Mouse (Mus musculus) embryonic facial prominence, embryonic 10.5 days (tissue): ENCODE measurements around the gene Car15. TPM values are rescaled to one million over a fixed set of nuclear protein-coding genes. Genes with fewer than 3 reads are reported as not detected.

Experiments
- DNase-seq: peaks from one replicate; pipeline ENCODE4 v3.0.0-alpha.2; 2017; ENCODE audit warnings: low spot score
- H3K27ac ChIP-seq: fragments of 300-500 bp; sonication (generic); replicated peaks from 2 replicates; pipeline ENCODE4 v1.5.1; 2016; ENCODE audit warnings: mild to moderate bottlenecking
- H3K27me3 ChIP-seq: fragments of 300-500 bp; sonication (generic); replicated peaks from 2 replicates; pipeline ENCODE4 v1.6.1; 2016; ENCODE audit warnings: low read depth, mild to moderate bottlenecking; ENCODE audit not compliant: poor library complexity, severe bottlenecking
- H3K36me3 ChIP-seq: fragments of 300-500 bp; sonication (generic); replicated peaks from 2 replicates; pipeline ENCODE4 v1.6.1; 2016; ENCODE audit warnings: mild to moderate bottlenecking, moderate library complexity
- H3K4me1 ChIP-seq: fragments of 300-500 bp; sonication (generic); 2 replicates; pipeline ENCODE4 v1.6.1; 2016
- H3K4me3 ChIP-seq: fragments of 300-500 bp; sonication (generic); 2 replicates; pipeline ENCODE4 v1.5.1; 2016; ENCODE audit warnings: mild to moderate bottlenecking, moderate library complexity
- H3K9me3 ChIP-seq: fragments of 300-500 bp; sonication (generic); 2 replicates; pipeline ENCODE4 v1.6.1; 2016; ENCODE audit warnings: mild to moderate bottlenecking
- WGBS: fragments of 180-500 bp; shearing (Covaris S2); methylation state at CpG from one replicate; pipeline ENCODE4 v1.1.7; 2016; 5-methylcytosine and 5-hydroxymethylcytosine counted together
- polyA plus RNA-seq: library from polyadenylated mRNA; unstranded; fragments of >200 nt; fragmentation: Nextera tagmentation; extraction: Ambion mirVana; gene quantifications from 2 replicates; pipeline ENCODE4 v1.2.1, GENCODE M21; 2016

Car15 gene
- polyA plus RNA-seq, 1 experiment from 2014 or later: 4.1 TPM

DNA sequence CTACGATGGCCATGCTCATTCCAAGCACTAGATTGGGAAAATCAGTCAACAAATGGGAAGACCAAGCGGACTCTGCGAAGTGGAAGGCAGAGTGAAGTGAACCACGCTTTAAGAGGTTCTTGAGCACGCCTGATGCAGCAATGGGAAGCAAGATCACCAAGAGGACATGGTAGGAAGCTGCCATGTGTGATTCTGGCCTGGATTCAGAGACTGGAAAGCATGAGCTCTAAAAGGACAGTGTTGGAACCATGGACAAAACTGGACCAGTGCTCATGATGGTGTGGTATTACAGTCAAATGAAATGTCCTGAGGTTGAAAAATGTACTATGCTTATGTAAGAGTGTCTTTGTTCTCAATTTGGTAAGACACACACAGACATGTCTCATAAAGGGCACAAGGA lies 13.2 kb upstream of the Car15 start:
- peaks cover 97% of the 10 kb centered on the region for H3K36me3 ChIP-seq
- no peak overlapping the region for H3K4me3 ChIP-seq
- H3K27ac ChIP-seq: no peak overlapping the region
- DNase-seq: no peak
- H3K27me3 ChIP-seq: no peaks in the 10 kb centered on the region
- no peaks in the 10 kb centered on the region for H3K4me1 ChIP-seq
- H3K9me3 ChIP-seq: no peaks in the 10 kb centered on the region
- 96% methylated on average over 5 of the region's 5 CpGs for whole genome bisulfite sequencing

DNA sequence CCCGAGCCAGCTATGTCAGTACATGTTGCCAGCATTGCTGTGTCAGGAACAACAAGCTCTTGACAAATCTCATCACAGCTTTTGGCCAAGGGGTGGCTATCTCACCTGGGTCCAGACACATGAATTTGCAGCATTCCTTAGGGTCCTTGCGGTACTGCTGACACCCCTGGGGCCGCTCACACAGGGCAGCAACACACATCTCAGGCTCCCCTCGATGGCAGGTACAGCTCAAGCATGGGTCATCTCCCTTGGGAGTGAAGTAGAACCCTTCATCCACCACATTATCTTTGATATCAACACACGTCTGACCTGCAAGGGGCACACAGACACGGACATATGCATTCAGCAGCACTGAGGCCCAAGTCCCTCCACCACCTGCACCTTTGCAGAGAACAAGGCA lies 11.3 kb upstream of the Car15 start:
- H3K9me3 ChIP-seq: no peaks in the 10 kb centered on the region
- H3K27me3 ChIP-seq: no peaks in the 10 kb centered on the region
- no peaks in the 10 kb centered on the region for H3K4me1 ChIP-seq
- H3K27ac ChIP-seq: no peak overlapping the region
- H3K36me3 ChIP-seq: peaks cover 98% of the 10 kb centered on the region
- no peak for DNase-seq
- no peak overlapping the region for H3K4me3 ChIP-seq
- 85% methylated on average over 6 of the region's 6 CpGs for whole genome bisulfite sequencing

DNA sequence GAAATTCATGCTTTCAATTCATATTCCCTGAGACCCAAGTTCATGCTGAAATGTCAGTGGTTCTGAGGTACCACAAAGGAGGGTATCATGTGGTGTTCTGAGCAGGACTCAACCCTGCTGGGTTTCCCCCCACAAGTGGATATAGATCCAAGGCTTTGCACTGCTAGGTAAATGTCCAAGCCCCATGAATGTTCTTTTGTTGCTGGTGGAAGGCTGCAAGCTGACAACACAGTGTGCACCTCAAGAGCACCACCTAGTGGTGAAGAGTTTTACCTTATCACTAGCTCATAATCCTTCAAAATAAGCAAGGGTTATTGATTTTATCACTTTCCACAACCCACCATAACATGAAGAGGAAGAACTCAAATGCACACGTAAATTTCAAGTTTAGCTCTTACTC lies 10.8 kb upstream of the Car15 start:
- H3K9me3 ChIP-seq: no peaks in the 10 kb centered on the region
- H3K27ac ChIP-seq: no peak overlapping the region
- no peaks in the 10 kb centered on the region for H3K4me1 ChIP-seq
- H3K36me3 ChIP-seq: peaks cover 98% of the 10 kb centered on the region
- no peaks in the 10 kb centered on the region for H3K27me3 ChIP-seq
- DNase-seq: no peak
- no peak overlapping the region for H3K4me3 ChIP-seq
- 31% methylated on average over 1 of the region's 1 CpGs for WGBS

DNA sequence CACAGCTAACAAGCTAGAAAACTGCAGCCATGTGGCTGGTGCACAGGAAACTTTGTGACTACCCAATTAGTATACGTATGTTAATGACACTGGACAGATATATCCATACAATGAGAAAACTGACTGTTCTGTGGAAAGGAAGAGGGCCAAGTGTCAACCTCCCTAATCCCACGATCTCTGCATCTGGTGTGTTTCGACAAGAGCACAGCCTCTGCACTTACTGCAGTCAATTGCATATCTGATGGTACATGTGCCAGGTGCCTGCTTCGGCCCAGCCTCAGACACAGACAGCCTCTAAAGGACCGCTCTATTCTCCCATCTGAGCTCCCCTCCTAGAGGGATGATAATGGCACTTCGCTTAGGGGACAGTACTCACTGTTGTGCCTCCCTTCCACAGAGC lies 10.3 kb upstream of the Car15 start:
- no peaks in the 10 kb centered on the region for H3K27me3 ChIP-seq
- H3K4me1 ChIP-seq: no peaks in the 10 kb centered on the region
- H3K4me3 ChIP-seq: no peak overlapping the region
- DNase-seq: no peak
- peaks cover 98% of the 10 kb centered on the region for H3K36me3 ChIP-seq
- WGBS: 94% methylated on average over 6 of the region's 6 CpGs
- H3K9me3 ChIP-seq: no peaks in the 10 kb centered on the region
- no peak overlapping the region for H3K27ac ChIP-seq

DNA sequence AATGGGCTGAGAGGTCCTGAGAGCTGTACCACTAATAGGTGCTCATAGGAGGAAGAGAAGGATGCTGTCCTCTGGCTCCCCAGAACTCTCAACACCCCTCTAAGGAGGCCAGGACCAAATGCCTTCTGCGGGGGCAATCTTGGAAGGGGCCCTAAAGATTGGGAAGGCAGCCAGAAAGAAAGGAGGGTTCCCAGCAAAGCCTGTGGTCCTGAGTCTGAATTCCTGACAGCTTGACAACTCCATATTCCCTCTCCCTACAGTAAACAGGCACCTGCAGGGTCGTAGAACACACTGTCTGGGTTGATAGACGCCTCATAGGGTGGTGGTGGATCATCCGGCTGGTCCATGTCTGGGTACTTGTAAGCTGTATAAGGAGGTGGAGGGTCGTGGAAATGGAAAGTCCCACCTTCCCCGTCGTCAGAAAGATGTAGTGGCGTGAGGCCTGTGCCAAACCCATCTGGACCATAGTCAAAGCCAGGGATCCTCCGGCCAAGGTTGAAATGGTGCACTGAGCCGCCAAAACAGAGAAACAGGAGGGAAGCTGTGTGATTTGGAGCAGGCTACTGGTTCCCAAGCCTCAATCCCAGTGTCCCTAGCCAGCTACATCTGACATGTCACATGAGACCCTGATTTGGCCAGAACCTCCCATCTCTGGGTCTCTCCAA lies 5.7 kb upstream of the Car15 start:
- Histone ChIP-seq H3K27ac (no peak overlapping the region), H3K9me3 (no peaks in the 10 kb centered on the region), H3K36me3 (peaks cover 95% of the 10 kb centered on the region), H3K4me1 (no peaks in the 10 kb centered on the region), H3K27me3 (no peaks in the 10 kb centered on the region), H3K4me3 (no peak overlapping the region)
- no peak for DNase-seq
- 92% methylated on average over 10 of the region's 10 CpGs for WGBS

DNA sequence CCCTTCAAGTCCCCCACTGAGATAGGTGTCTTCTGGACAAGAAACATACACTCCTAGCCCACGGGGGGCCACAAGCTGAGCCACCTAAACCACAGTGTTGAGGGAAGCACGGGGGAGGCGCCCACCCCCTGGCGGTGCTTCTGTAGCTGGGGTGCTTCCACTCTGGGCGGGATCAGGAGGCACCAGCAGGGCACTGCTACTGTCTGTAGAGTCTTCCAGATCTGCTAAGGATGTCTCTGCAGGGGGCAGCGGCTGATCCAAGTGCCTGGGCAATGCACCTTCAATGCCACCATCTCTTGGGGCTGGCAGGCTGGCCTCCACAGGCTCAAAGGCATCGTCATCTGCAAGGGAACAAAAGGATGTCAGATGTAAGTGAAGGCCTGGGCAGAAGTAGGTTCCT lies 4.3 kb upstream of the Car15 start:
- Histone ChIP-seq H3K9me3 (no peaks in the 10 kb centered on the region), H3K27me3 (peaks cover 8% of the 10 kb centered on the region), H3K36me3 (peaks cover 86% of the 10 kb centered on the region), H3K4me3 (no peak overlapping the region), H3K4me1 (no peaks in the 10 kb centered on the region), H3K27ac (no peak overlapping the region)
- WGBS: 94% methylated on average over 7 of the region's 7 CpGs
- no peak for DNase-seq

DNA sequence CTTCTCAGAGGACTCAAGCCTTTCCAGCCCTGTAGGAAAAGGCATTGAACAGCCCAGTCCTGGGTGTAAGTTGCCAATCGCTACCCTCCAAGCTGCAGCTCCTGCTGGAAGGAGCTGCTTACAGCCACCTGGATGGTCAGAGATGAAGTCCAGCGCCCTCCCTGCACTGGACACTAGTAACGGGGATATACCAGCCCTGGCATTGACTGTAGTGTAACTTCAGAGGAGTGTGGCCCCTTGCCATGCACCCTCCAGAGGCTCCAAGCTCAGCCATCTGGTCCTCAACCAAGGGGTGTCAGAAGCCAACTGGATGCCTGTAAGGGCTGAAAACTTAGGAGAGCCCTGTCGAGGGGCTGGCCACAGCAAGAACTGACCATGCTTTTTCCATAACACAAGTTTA lies 1.8 kb upstream of the Car15 start:
- peaks cover 33% of the 10 kb centered on the region for H3K27me3 ChIP-seq
- WGBS: 79% methylated on average over 4 of the region's 4 CpGs
- no peak for DNase-seq
- H3K9me3 ChIP-seq: no peaks in the 10 kb centered on the region
- H3K36me3 ChIP-seq: peaks cover 61% of the 10 kb centered on the region
- no peak overlapping the region for H3K27ac ChIP-seq
- H3K4me1 ChIP-seq: no peaks in the 10 kb centered on the region
- H3K4me3 ChIP-seq: no peak overlapping the region

DNA sequence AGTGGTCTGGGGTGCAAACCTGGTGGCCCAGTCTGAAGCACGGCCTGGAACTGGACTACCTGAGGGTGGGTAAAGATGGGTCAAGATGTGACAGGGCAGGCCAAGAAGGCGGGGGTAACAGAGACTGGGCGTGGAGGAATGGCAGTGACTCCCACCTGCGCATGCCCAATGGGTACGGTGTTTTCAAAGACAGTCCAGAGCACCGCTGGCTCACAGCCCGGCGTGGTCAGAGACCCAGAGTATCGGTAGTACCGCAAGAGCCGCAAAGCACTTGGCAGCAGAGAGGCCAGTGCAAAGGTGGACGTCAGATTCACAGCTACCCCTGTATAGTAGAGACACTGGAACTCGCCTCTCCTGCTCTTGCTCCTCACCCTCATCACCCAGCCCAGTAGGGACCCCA lies 2.7 kb downstream of the Car15 start:
- Histone ChIP-seq H3K27ac (no peak overlapping the region), H3K9me3 (no peaks in the 10 kb centered on the region), H3K4me1 (peaks cover 23% of the 10 kb centered on the region), H3K4me3 (no peak overlapping the region), H3K27me3 (peaks cover 78% of the 10 kb centered on the region), H3K36me3 (peaks cover 16% of the 10 kb centered on the region)
- no peak for DNase-seq
- WGBS: 45% methylated on average over 13 of the region's 13 CpGs

DNA sequence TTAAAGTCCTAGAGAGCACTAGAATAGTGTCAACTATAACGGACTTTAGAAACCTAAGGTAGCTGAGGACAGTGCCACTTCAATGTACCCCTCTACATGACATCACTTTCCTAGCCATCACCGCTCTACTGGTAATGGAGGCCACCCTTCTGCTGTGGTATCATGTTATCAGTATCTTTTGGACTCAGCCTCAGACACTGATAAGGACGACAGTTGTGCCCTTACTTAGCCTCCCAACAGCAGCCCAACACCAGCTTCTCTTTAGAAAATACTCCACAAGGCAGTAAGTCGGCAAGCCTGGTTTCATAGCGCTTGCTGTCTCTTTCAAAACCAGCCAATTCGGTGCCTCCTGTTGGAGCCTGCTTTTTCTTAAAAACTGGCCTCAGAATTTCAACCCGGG lies 3.6 kb downstream of the Car15 start:
- Histone ChIP-seq H3K27me3 (peaks cover 87% of the 10 kb centered on the region), H3K4me1 (peaks cover 23% of the 10 kb centered on the region), H3K36me3 (peaks cover 7% of the 10 kb centered on the region; the same call in 1 of the 2 replicates), H3K9me3 (no peaks in the 10 kb centered on the region), H3K27ac (no peak overlapping the region), H3K4me3 (peak overlapping the region; percentile 62)
- no peak for DNase-seq
- 53% methylated on average over 7 of the region's 7 CpGs for WGBS

DNA sequence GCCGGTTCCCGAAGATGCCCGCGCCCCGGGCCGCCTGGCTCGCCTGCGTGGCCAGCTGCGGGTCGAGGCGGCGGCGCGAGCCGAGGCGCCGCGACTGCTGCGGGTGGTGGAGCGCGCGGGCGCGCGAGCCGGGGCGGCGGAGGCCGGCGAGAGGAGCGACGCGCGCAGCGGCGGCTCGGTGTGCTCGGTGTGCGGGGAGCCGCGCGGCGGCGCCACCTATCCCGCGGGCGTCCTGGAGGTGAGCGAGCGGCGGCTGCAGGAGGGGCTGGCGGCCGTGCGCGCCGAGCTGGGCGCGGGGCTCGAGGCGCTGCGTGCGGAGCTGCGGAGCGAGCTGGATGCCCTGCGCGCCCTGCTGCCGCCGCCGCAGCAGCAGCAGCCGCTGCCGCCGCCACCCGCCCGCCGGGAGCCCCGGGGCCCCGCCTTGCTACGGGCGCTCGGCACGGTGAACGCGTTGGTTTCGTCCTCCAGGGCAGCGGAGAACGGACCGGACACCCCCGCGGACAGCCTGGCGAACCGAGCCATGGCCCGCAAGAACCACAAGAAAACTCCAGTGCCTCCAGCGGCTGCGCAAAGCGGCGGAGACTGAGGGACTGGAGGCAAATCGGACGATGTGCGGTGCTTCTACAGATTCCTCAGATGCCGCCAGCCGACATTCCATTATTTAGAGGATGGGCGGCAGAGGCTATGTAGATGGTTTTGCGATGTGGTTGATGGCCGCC lies 4.3 kb downstream of the Car15 start:
- WGBS: under 1% methylated on average over 103 of the region's 103 CpGs
- peak; percentile 73 for DNase-seq
- peak overlapping the region; percentile 71 for H3K27ac ChIP-seq
- H3K4me3 ChIP-seq: peak overlapping the region; percentile 62
- peaks cover 25% of the 10 kb centered on the region for H3K4me1 ChIP-seq
- H3K9me3 ChIP-seq: no peaks in the 10 kb centered on the region
- H3K27me3 ChIP-seq: peaks cover 94% of the 10 kb centered on the region
- H3K36me3 ChIP-seq: peaks cover 5% of the 10 kb centered on the region; the same call in 1 of the 2 replicates

DNA sequence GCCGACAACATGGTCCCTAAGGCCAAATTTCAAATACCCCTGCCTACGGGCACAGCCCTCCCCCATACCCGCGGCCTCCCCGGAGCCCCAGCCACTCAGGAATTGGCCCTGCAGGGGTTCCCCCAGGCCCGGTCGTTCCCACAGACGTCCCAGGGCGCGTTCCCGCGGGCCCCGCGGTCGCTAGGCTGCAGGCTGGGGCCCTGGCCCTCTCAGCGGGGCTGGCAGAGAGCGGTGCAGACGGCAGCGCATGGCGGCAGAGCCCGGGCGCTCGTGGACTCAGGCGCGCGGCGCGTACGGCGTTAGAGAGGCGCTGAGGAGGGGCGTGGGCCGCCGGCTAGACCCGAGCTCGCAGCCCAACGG lies 4.9 kb downstream of the Car15 start:
- Histone ChIP-seq H3K4me3 (peak overlapping the region; percentile 62), H3K36me3 (no peaks in the 10 kb centered on the region), H3K27ac (peak overlapping the region; percentile 71), H3K4me1 (peaks cover 25% of the 10 kb centered on the region), H3K27me3 (peaks cover 98% of the 10 kb centered on the region), H3K9me3 (no peaks in the 10 kb centered on the region)
- under 1% methylated on average over 37 of the region's 37 CpGs for WGBS
- peak; percentile 66 for DNase-seq

DNA sequence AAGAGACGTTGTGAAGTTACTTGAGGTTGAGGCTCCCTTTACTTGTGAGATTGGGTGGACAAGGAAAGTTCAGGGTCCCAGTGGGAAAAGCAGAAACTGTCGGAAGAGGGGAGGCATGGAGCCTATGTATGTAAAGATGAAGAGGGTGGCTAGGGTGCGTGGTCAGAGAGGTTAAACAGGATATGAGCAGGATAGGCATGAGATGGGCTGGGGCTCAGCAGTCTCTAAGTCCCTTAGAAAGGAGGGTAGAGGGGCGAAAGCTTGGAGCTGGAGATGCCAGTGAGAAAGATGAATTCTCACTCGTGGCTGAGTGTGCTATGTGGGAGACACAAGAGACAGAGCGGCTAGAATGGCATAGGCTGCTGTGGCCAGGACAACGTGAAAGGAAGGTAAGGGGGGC lies 5.3 kb downstream of the Car15 start, which contains the start of gene B830017H08Rik:
TSS of gene B830017H08Rik (plus strand) at position 301 of the 400 bp plus-strand sequence.
- no peaks in the 10 kb centered on the region for H3K36me3 ChIP-seq
- WGBS: 24% methylated on average over 7 of the region's 7 CpGs
- H3K27me3 ChIP-seq: peaks cover 99% of the 10 kb centered on the region
- peak within 1 kb of the TSS; percentile 71 for H3K27ac ChIP-seq
- peaks cover 25% of the 10 kb centered on the region for H3K4me1 ChIP-seq
- peak within 1 kb of the TSS; percentile 62 for H3K4me3 ChIP-seq
- no peaks in the 10 kb centered on the region for H3K9me3 ChIP-seq
- DNase-seq: no peak

DNA sequence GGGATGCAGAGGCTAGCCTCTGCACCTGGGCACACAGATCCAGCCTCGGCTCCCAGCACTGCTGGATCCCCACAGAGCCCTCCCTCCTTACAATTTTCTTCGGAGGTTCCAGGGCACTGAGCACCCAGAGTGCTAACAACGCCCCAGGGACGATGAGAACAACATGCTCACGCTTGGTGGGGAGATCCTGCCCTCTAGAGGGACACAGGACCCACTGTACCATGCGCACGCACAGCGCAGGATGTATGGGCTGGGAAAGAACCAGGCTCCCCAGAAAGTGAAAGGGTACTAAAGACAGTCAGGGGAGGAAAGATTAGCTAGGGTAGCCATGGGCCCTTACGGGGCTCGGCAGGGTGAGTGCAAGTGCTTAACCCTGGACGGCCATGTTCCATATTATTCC lies 6.4 kb downstream of the Car15 start:
- 7% methylated on average over 11 of the region's 11 CpGs for WGBS
- Histone ChIP-seq H3K4me1 (peaks cover 25% of the 10 kb centered on the region), H3K36me3 (no peaks in the 10 kb centered on the region), H3K27me3 (peaks cover 99% of the 10 kb centered on the region), H3K27ac (no peak overlapping the region), H3K4me3 (no peak overlapping the region), H3K9me3 (no peaks in the 10 kb centered on the region)
- DNase-seq: peak; percentile 41
